Mouse (Mus musculus): ENCODE data around the gene Nufip2.
A peak's percentile ranks its signal among the peaks of the same experiment; 100 is the strongest.
"Not testable (repeated sequence)": the region's sequence is repeated elsewhere in the genome, so short reads cannot be mapped to it uniquely, and the experiment has no call there.

The Nufip2 gene

GRCm38 (mm10) chr11:77709039-77709438 lies 23.1 kb downstream of the Nufip2 start:
- no peak for DNase-seq (ENCODE audit: low read depth, low spot score)

GRCm38 (mm10) chr11:77713736-77714135 lies 27.8 kb downstream of the Nufip2 start:
- DNase-seq (ENCODE audit: low read depth, low spot score), result no peak

- DNase-seq (ENCODE audit: low read depth, low spot score), result no peak
Measured at GRCm38 (mm10) chr11:77719055-77719454, 33.1 kb downstream of the Nufip2 start.

- DNase-seq (ENCODE audit: low read depth, low spot score), result no peak
Measured at GRCm38 (mm10) chr11:77721389-77721788, 35.4 kb downstream of the Nufip2 start.

- DNase-seq (ENCODE audit: low read depth, low spot score), result no peak
Measured at GRCm38 (mm10) chr11:77724766-77725165, 38.8 kb downstream of the Nufip2 start.

- no peak for DNase-seq (ENCODE audit: low read depth, low spot score)
Measured at GRCm38 (mm10) chr11:77725183-77725582, 39.2 kb downstream of the Nufip2 start, which contains the start of gene Cryba1. Cryba1 (minus strand) TSS chr11:77725283.

- peak; percentile 29 for DNase-seq (ENCODE audit: low read depth, low spot score)
Measured at GRCm38 (mm10) chr11:77728587-77728986, 42.6 kb downstream of the Nufip2 start.

GRCm38 (mm10) chr11:77737289-77737688 lies 51.3 kb downstream of the Nufip2 start:
- DNase-seq (ENCODE audit: low read depth, low spot score), result peak; percentile 90

GRCm38 (mm10) chr11:77738555-77738954 lies 52.6 kb downstream of the Nufip2 start:
- DNase-seq (ENCODE audit: low read depth, low spot score), result no peak

GRCm38 (mm10) chr11:77743966-77744365 lies 58.0 kb downstream of the Nufip2 start:
- no peak for DNase-seq (ENCODE audit: low read depth, low spot score)

GRCm38 (mm10) chr11:77746652-77747051 lies 60.7 kb downstream of the Nufip2 start:
- no peak for DNase-seq (ENCODE audit: low read depth, low spot score)

GRCm38 (mm10) chr11:77747103-77747502 lies 61.1 kb downstream of the Nufip2 start:
- not testable (repeated sequence) for DNase-seq (ENCODE audit: low read depth, low spot score)

- DNase-seq (ENCODE audit: low read depth, low spot score), result no peak
Measured at GRCm38 (mm10) chr11:77748996-77749395, 63.0 kb downstream of the Nufip2 start.

- no peak for DNase-seq (ENCODE audit: low read depth, low spot score)
Measured at GRCm38 (mm10) chr11:77752525-77752924, 66.6 kb downstream of the Nufip2 start.

- no peak for DNase-seq (ENCODE audit: low read depth, low spot score)
Measured at GRCm38 (mm10) chr11:77753469-77753868, 67.5 kb downstream of the Nufip2 start.

- DNase-seq (ENCODE audit: low read depth, low spot score), result no peak
Measured at GRCm38 (mm10) chr11:77760031-77760430, 74.1 kb downstream of the Nufip2 start.

GRCm38 (mm10) chr11:77762783-77763672 lies 77.1 kb downstream of the Nufip2 start, which contains the start of gene Myo18a:
Myo18a (plus strand) TSS chr11:77763246.
- peak; percentile 72 for DNase-seq (ENCODE audit: low read depth, low spot score)

- peak; percentile 34 for DNase-seq (ENCODE audit: low read depth, low spot score)
Measured at GRCm38 (mm10) chr11:77763673-77764340, 77.9 kb downstream of the Nufip2 start.

GRCm38 (mm10) chr11:77764694-77765458 lies 78.9 kb downstream of the Nufip2 start:
- no peak for DNase-seq (ENCODE audit: low read depth, low spot score)

GRCm38 (mm10) chr11:77765459-77765777 lies 79.5 kb downstream of the Nufip2 start:
- DNase-seq (ENCODE audit: low read depth, low spot score), result no peak

GRCm38 (mm10) chr11:77766351-77767001 lies 80.5 kb downstream of the Nufip2 start:
- no peak for DNase-seq (ENCODE audit: low read depth, low spot score)

Measured in 3T3-L1 (cell line).